8 mouse cellular contexts compared by ENCODE assay signal in genomic region chr15:78868398-78868797, GRCm38 (mm10). TPM values are rescaled to one million over a fixed set of nuclear protein-coding genes. Genes with fewer than 3 reads are reported as not detected.
A peak's percentile ranks its signal among the peaks of the same experiment; 100 is the strongest.
DNase-seq lines count a peak whose midpoint lies in the region; ATAC-seq and TF ChIP-seq lines count a peak whose summit lies in the region.

No protein-coding gene starts in this region.

- DNase-seq in MN1 (ENCODE audit: low spot score), result peak; percentile 44
- DNase-seq in gastrocnemius, postnatal 10 days, result no peak
- no peak for DNase-seq in cerebellum, adult 2 months

- peak; percentile 66 for ATAC-seq in embryonic facial prominence, embryonic 15.5 days (ENCODE audit: insufficient number of reproducible peaks, low FRiP score, low TSS enrichment, low read depth)
- peak; percentile 76 for ATAC-seq in hindbrain, embryonic 13.5 days (ENCODE audit: low FRiP score)
- ATAC-seq in liver, embryonic 12.5 days, result no peak
- ATAC-seq in neural tube, embryonic 14.5 days (ENCODE audit: low read depth), result peak; percentile 57; the same call in 1 of the 2 replicates
- ATAC-seq in megakaryocyte progenitor cell, adult 5-6 weeks (replicated peaks; ENCODE audit: poor library complexity), result no peak

- H3K27me3 ChIP-seq in embryonic facial prominence, embryonic 15.5 days, result no peaks in the 10 kb centered on the region
- no peaks in the 10 kb centered on the region; the same call in 1 of the 2 replicates for H3K27me3 ChIP-seq in hindbrain, embryonic 13.5 days
- peaks cover 19% of the 10 kb centered on the region; the same call in 1 of the 2 replicates for H3K27me3 ChIP-seq in liver, embryonic 12.5 days (replicated peaks)
- no peaks in the 10 kb centered on the region for H3K27me3 ChIP-seq in neural tube, embryonic 14.5 days (ENCODE audit: control insufficient read depth, insufficient read depth, low read length)
- no peaks in the 10 kb centered on the region for H3K27me3 ChIP-seq in cerebellum, adult 2 months (ENCODE audit: control insufficient read depth, insufficient read depth, low read length)

- H3K36me3 ChIP-seq in embryonic facial prominence, embryonic 15.5 days, result no peaks in the 10 kb centered on the region
- H3K36me3 ChIP-seq in hindbrain, embryonic 13.5 days, result no peaks in the 10 kb centered on the region
- no peaks in the 10 kb centered on the region for H3K36me3 ChIP-seq in liver, embryonic 12.5 days
- H3K36me3 ChIP-seq in neural tube, embryonic 14.5 days (ENCODE audit: control insufficient read depth, insufficient read depth, low read length), result no peaks in the 10 kb centered on the region

- TF ChIP-seq POLR2A in cerebellum, adult 2 months (IDR thresholded peaks at IDR 0.05; ENCODE audit: borderline replicate concordance, insufficient read depth, low read length), result no peak

- TF ChIP-seq CTCF in cerebellum, adult 2 months (IDR thresholded peaks at IDR 0.05; ENCODE audit: borderline replicate concordance, insufficient read depth, low read depth, low read length), result no peak

- H3K4me3 ChIP-seq in embryonic facial prominence, embryonic 15.5 days (replicated peaks), result no peak overlapping the region
- H3K4me3 ChIP-seq in hindbrain, embryonic 13.5 days, result no peak overlapping the region
- no peak overlapping the region for H3K4me3 ChIP-seq in liver, embryonic 12.5 days
- no peak overlapping the region for H3K4me3 ChIP-seq in neural tube, embryonic 14.5 days (ENCODE audit: low read depth, low read length)
- H3K4me3 ChIP-seq in cerebellum, adult 2 months (replicated peaks; ENCODE audit: insufficient read depth, low read depth, low read length), result no peak overlapping the region

- no peak overlapping the region for H3K4me2 ChIP-seq in embryonic facial prominence, embryonic 15.5 days (replicated peaks)
- no peak overlapping the region for H3K4me2 ChIP-seq in hindbrain, embryonic 13.5 days
- H3K4me2 ChIP-seq in liver, embryonic 12.5 days, result no peak overlapping the region
- H3K4me2 ChIP-seq in neural tube, embryonic 14.5 days (ENCODE audit: low read depth, low read length), result no peak overlapping the region

- WGBS in embryonic facial prominence, embryonic 15.5 days, result 7% methylated on average over 9 of the region's 9 CpGs
- 18% methylated on average over 9 of the region's 9 CpGs for WGBS in hindbrain, embryonic 13.5 days
- WGBS in liver, embryonic 12.5 days (ENCODE audit: insufficient replicate concordance), result 53% methylated on average over 9 of the region's 9 CpGs
- 20% methylated on average over 9 of the region's 9 CpGs for WGBS in neural tube, embryonic 14.5 days
- 40% methylated on average over 9 of the region's 9 CpGs for WGBS in cerebellum, adult 2 months

- H3K27ac ChIP-seq in embryonic facial prominence, embryonic 15.5 days (replicated peaks), result peak overlapping the region; percentile 77
- H3K27ac ChIP-seq in hindbrain, embryonic 13.5 days, result peak overlapping the region; percentile 71
- H3K27ac ChIP-seq in liver, embryonic 12.5 days, result peak overlapping the region; percentile 33
- H3K27ac ChIP-seq in neural tube, embryonic 14.5 days (ENCODE audit: low read depth, low read length), result peak overlapping the region; percentile 62
- no peak overlapping the region for H3K27ac ChIP-seq in cerebellum, adult 2 months (ENCODE audit: insufficient read depth, low read length)

- H3K9me3 ChIP-seq in embryonic facial prominence, embryonic 15.5 days (replicated peaks), result no peaks in the 10 kb centered on the region
- no peaks in the 10 kb centered on the region for H3K9me3 ChIP-seq in hindbrain, embryonic 13.5 days
- no peaks in the 10 kb centered on the region for H3K9me3 ChIP-seq in liver, embryonic 12.5 days (replicated peaks)
- H3K9me3 ChIP-seq in neural tube, embryonic 14.5 days (ENCODE audit: control insufficient read depth, low read length), result no peaks in the 10 kb centered on the region

- H3K4me1 ChIP-seq in embryonic facial prominence, embryonic 15.5 days, result peaks cover 25% of the 10 kb centered on the region
- no peaks in the 10 kb centered on the region; the same call in 1 of the 2 replicates for H3K4me1 ChIP-seq in hindbrain, embryonic 13.5 days (replicated peaks)
- peaks cover 22% of the 10 kb centered on the region for H3K4me1 ChIP-seq in liver, embryonic 12.5 days
- H3K4me1 ChIP-seq in neural tube, embryonic 14.5 days (ENCODE audit: control insufficient read depth, insufficient read depth, low read length), result no peaks in the 10 kb centered on the region
- no peaks in the 10 kb centered on the region for H3K4me1 ChIP-seq in cerebellum, adult 2 months (ENCODE audit: control insufficient read depth, insufficient read depth, low read length)

- H3K9ac ChIP-seq in embryonic facial prominence, embryonic 15.5 days, result no peak overlapping the region
- H3K9ac ChIP-seq in hindbrain, embryonic 13.5 days, result no peak overlapping the region
- no peak overlapping the region for H3K9ac ChIP-seq in liver, embryonic 12.5 days
- H3K9ac ChIP-seq in neural tube, embryonic 14.5 days (replicated peaks; ENCODE audit: low read depth, low read length), result 0 out of 2 replicates have a peak overlapping the region, but pooled peaks have one; percentile 16

RNA-seq across cellular contexts. Expression of gene Gga1, which starts 8.6 kb away (rescaled TPM):
- polyA plus RNA-seq in embryonic facial prominence, embryonic 15.5 days (2015; fragmentation: Nextera tagmentation; extraction: Ambion mirVana), result 56.0 and 62.0 TPM in 2 replicates
- 49.9 and 50.6 TPM in 2 replicates for polyA plus RNA-seq in hindbrain, embryonic 13.5 days (2015; fragmentation: Nextera tagmentation; extraction: Ambion mirVana)
- 32.2 and 33.5 TPM in 2 replicates for polyA plus RNA-seq in liver, embryonic 12.5 days (2016; fragmentation: Nextera tagmentation; extraction: Ambion mirVana)
- polyA plus RNA-seq in neural tube, embryonic 14.5 days (2014; fragmentation: Nextera tagmentation; extraction: Ambion mirVana), result 31.7 and 37.1 TPM in 2 replicates
- total RNA-seq in megakaryocyte progenitor cell, adult 5-6 weeks (2015), result 27.8 and 28.9 TPM in 2 replicates
- 15.4 and 20.1 TPM in 2 replicates for total RNA-seq in megakaryocyte progenitor cell, adult 5-6 weeks (2017)
- total RNA-seq in gastrocnemius, postnatal 10 days (2021), result 10 to 100 TPM; 31.1 to 33.8 TPM
- polyA plus RNA-seq in cerebellum, adult 2 months (2012; rRNA removed), result 80.8 and 82.5 TPM in 2 replicates

RNA-seq across cellular contexts. Expression of gene Lgals2, which starts 13.1 kb away (rescaled TPM):
- polyA plus RNA-seq in embryonic facial prominence, embryonic 15.5 days (2015; fragmentation: Nextera tagmentation; extraction: Ambion mirVana), result 1.0 TPM in 2 replicates
- not detected in 2 replicates for polyA plus RNA-seq in hindbrain, embryonic 13.5 days (2015; fragmentation: Nextera tagmentation; extraction: Ambion mirVana)
- 7.0 and 9.5 TPM in 2 replicates for polyA plus RNA-seq in liver, embryonic 12.5 days (2016; fragmentation: Nextera tagmentation; extraction: Ambion mirVana)
- polyA plus RNA-seq in neural tube, embryonic 14.5 days (2014; fragmentation: Nextera tagmentation; extraction: Ambion mirVana), result not detected in 2 replicates
- not detected in 2 replicates for total RNA-seq in megakaryocyte progenitor cell, adult 5-6 weeks (2015)
- not detected in 2 replicates for total RNA-seq in megakaryocyte progenitor cell, adult 5-6 weeks (2017)
- not detected for total RNA-seq in gastrocnemius, postnatal 10 days (2021)
- 0.87 and 1.2 TPM in 2 replicates for polyA plus RNA-seq in cerebellum, adult 2 months (2012; rRNA removed)

RNA-seq across cellular contexts. Expression of gene Cdc42ep1, which starts 26.0 kb away (rescaled TPM):
- 41.5 and 43.8 TPM in 2 replicates for polyA plus RNA-seq in embryonic facial prominence, embryonic 15.5 days (2015; fragmentation: Nextera tagmentation; extraction: Ambion mirVana)
- 9.5 and 11.0 TPM in 2 replicates for polyA plus RNA-seq in hindbrain, embryonic 13.5 days (2015; fragmentation: Nextera tagmentation; extraction: Ambion mirVana)
- polyA plus RNA-seq in liver, embryonic 12.5 days (2016; fragmentation: Nextera tagmentation; extraction: Ambion mirVana), result 17.6 and 18.1 TPM in 2 replicates
- polyA plus RNA-seq in neural tube, embryonic 14.5 days (2014; fragmentation: Nextera tagmentation; extraction: Ambion mirVana), result 4.6 and 7.7 TPM in 2 replicates
- total RNA-seq in megakaryocyte progenitor cell, adult 5-6 weeks (2015), result not detected in 2 replicates
- total RNA-seq in megakaryocyte progenitor cell, adult 5-6 weeks (2017), result not detected in 2 replicates
- 10 to 100 TPM; 26.3 to 35.0 TPM for total RNA-seq in gastrocnemius, postnatal 10 days (2021)
- 73.2 and 77.3 TPM in 2 replicates for polyA plus RNA-seq in cerebellum, adult 2 months (2012; rRNA removed)

RNA-seq across cellular contexts. Expression of gene Gm49510, which starts 31.1 kb away (rescaled TPM):
- 0.71 and 0.85 TPM in 2 replicates for polyA plus RNA-seq in embryonic facial prominence, embryonic 15.5 days (2015; fragmentation: Nextera tagmentation; extraction: Ambion mirVana)
- not detected in 2 replicates for polyA plus RNA-seq in hindbrain, embryonic 13.5 days (2015; fragmentation: Nextera tagmentation; extraction: Ambion mirVana)
- polyA plus RNA-seq in liver, embryonic 12.5 days (2016; fragmentation: Nextera tagmentation; extraction: Ambion mirVana), result 0.17 and 0.43 TPM in 2 replicates
- 0.21 TPM in 1 of 2 replicates, not detected in the other for polyA plus RNA-seq in neural tube, embryonic 14.5 days (2014; fragmentation: Nextera tagmentation; extraction: Ambion mirVana)
- total RNA-seq in megakaryocyte progenitor cell, adult 5-6 weeks (2015), result not detected in 2 replicates
- total RNA-seq in megakaryocyte progenitor cell, adult 5-6 weeks (2017), result 1.2 and 2.6 TPM in 2 replicates
- total RNA-seq in gastrocnemius, postnatal 10 days (2021), result not detected
- polyA plus RNA-seq in cerebellum, adult 2 months (2012; rRNA removed), result 0.10 TPM in 2 replicates

RNA-seq across cellular contexts. Expression of gene Sh3bp1, which starts 31.2 kb away (rescaled TPM):
- polyA plus RNA-seq in embryonic facial prominence, embryonic 15.5 days (2015; fragmentation: Nextera tagmentation; extraction: Ambion mirVana), result 56.7 and 68.1 TPM in 2 replicates
- polyA plus RNA-seq in hindbrain, embryonic 13.5 days (2015; fragmentation: Nextera tagmentation; extraction: Ambion mirVana), result 3.8 and 4.5 TPM in 2 replicates
- polyA plus RNA-seq in liver, embryonic 12.5 days (2016; fragmentation: Nextera tagmentation; extraction: Ambion mirVana), result 34.3 and 39.3 TPM in 2 replicates
- 3.4 and 4.1 TPM in 2 replicates for polyA plus RNA-seq in neural tube, embryonic 14.5 days (2014; fragmentation: Nextera tagmentation; extraction: Ambion mirVana)
- total RNA-seq in megakaryocyte progenitor cell, adult 5-6 weeks (2015), result 42.5 and 55.8 TPM in 2 replicates
- total RNA-seq in megakaryocyte progenitor cell, adult 5-6 weeks (2017), result 18.9 and 22.9 TPM in 2 replicates
- 10 to 100 TPM in 1 of 2 experiments, 1 to 10 TPM in 1; 6.0 to 11.6 TPM for total RNA-seq in gastrocnemius, postnatal 10 days (2021)
- polyA plus RNA-seq in cerebellum, adult 2 months (2012; rRNA removed), result 25.8 and 28.2 TPM in 2 replicates

Comparison
In these comparisons a context has a peak if more than half of its experiments do, and no peak if none do; other contexts are left out.
1. ATAC-seq: peak in embryonic facial prominence, embryonic 15.5 days (single experiment), hindbrain, embryonic 13.5 days (single experiment) and neural tube, embryonic 14.5 days (single experiment); none in liver, embryonic 12.5 days (single experiment) and megakaryocyte progenitor cell, adult 5-6 weeks (single experiment).